Mouse (Mus musculus): Measurements from ENCODE around the gene Cdh13.

Cdh13 gene

DNA sequence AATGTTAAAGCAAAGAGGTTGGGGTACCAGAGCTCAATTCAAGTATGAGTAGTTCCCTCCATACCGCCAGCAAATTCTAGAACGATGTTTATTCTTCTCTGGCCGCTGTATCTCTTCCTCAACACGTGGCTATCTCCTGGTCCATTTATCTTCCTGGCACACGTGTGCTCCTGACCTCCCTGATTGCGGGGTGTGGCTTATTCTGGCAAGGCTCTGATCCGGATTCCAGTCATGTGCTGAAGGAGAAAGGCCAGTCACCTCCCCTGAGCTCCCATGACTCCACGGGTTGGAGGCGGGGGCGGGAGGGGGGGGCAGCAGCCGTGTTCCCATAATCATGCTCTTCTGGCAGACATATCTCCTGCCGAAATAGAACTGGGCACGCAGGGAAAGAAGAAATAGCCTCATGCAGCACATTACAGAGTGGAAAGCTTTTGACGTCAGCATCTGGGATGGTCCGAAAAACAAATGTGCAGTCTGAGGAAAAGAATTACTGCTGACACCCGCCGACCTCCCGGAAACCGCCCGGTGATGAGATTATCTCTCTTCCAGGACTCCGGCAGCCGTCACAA is 417.9 kb downstream of the Cdh13 start:
- DNase-seq = peak; percentile 98

DNA sequence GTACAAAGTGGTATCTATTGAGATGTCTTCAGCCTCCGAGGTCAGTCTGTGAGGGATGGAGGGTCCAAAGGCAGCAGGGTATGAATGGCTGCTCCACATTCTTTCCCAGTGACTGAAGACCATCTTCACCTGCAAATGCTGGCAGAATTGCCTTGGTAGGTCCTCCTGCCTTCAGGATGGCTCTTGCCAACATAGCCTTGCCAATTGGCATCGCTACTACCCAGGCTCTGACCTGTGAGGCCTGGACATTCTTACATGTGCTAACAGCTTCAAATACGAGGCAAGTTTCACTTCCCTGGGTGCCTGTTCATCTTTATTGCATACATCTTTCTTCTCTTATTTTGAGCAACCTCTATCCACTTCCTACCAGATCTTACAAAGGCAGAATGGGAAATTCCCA is 425.8 kb downstream of the Cdh13 start:
- DNase-seq = peak; percentile 91

DNA sequence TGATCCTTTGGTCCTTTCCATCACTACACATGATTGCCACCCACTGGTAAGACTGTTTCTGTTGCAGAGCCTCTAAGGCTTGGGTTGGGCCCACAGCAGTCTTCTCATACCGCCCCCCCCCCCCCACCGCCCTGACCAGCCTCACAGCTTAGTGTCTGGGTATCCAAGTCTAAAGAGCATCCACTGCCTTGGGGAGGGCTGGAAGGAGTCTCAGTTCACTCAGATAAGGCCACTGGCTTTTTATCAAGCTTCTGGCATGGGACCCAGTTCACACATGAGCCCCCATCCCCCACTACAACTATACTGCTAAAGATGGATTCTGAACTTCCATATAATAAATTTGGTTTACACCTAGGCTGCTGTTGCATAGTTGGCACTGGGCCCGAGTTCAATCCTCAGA is 428.1 kb downstream of the Cdh13 start:
- no peak for DNase-seq

DNA sequence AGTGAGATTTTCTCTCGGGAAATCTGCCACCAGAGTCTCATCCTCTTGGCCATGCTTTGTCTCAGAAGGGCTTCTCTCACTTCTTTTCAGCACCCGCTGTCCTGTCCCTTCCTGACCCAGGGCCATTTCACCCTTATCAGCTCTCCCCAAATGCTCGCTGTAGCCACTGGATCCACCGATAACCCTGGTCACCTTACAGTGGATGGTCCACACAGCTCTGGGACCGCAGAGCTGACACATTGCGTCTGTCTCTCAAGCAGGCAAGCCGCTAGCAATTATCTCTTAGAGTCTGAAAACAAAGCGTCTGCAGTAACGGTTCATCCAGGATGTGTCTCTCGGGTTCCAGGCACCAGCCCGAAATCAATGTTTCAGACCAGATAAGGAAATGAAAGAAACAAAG is 429.6 kb downstream of the Cdh13 start:
- DNase-seq = no peak

DNA sequence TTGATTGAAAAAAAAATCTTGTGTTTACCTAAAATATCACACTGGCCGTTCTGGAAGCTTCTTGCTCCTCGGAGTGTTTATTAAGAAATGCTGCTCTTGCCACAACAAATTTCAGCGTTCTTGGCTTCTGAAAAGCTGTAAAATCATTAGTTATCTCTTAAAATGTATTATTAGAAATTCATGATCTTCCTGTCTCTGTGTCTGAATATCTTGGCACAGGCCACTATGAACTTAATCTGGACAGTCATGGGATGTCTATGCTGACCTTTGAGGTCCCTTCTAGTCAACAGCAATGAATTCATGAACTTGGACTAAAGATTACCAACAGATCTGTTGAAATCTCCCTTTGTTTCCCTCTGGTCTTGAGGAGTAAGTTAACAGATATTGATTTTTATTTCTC is 430.1 kb downstream of the Cdh13 start:
- DNase-seq = no peak

DNA sequence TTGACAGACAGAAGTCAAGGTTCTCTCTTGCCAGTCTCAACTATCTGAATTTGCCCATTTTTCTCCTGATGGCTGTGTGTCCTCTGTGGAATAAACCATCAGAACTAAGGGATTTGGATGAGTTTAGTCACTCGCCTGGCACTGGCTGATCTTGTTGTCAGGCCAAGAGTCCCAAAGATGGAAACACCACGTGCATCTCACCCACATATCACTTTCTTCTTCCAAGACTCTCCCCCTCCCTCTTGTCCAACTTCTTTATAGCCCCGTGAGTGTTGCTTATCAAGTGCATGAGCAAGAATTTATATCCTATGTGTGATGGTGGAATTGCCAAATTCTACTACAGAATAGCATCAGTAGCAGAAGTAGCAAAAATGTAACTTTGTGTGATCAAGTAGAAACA is 439.4 kb downstream of the Cdh13 start:
- no peak for DNase-seq

DNA sequence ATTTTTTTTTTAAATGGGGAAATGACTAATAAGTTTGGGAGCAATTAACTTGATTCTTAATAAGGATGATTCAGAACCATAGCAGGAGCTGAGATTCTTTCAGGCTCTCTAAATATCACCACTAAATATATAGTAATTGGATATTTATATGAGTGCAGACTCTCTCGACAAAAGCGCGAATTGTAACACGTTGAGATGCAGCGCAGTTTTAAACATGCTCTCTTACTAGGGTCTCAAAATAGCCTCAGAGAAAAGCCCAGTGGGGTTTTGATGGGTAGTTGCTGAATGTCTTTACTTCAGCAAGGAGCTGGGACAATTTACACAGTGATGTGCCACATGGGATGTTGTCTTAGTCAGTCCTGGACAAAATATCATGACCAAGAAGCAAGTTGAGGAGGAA is 442.1 kb downstream of the Cdh13 start:
- DNase-seq = no peak

GRCm38 (mm10) chr8:118741781-118742180 is 458.2 kb downstream of the Cdh13 start:
- peak; percentile 46 for DNase-seq

GRCm38 (mm10) chr8:118744991-118745390 is 461.5 kb downstream of the Cdh13 start:
- peak; percentile 86 for DNase-seq

DNA sequence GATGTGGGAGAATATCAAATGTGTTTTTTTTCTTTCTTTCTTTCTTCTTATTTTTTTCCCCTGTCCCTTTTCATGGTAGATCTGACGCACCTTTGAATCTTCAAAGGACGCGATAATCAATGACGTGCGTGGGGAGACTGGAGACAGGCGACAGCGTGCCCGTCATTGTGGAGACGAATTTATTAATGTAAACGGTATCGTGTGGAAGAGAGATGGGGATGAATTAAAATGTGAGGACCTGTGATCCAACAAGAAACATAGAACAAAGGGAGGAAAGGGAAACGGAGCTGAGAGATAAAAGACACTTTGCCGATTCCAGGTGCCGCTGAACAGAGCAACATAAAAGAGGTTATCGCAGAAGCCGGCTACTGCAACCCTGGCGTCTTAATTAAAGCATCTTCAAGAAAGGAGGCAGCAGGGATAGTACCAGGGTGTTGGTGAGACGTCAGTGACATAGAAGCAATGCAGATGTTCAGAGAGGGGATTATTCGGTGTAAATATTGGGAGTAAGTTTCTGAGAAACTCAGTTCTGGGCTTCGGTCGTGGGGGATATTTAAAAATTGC is 464.6 kb downstream of the Cdh13 start:
- DNase-seq = peak; percentile 77

GRCm38 (mm10) chr8:118749191-118749590 is 465.7 kb downstream of the Cdh13 start:
- DNase-seq = peak; percentile 76

DNA sequence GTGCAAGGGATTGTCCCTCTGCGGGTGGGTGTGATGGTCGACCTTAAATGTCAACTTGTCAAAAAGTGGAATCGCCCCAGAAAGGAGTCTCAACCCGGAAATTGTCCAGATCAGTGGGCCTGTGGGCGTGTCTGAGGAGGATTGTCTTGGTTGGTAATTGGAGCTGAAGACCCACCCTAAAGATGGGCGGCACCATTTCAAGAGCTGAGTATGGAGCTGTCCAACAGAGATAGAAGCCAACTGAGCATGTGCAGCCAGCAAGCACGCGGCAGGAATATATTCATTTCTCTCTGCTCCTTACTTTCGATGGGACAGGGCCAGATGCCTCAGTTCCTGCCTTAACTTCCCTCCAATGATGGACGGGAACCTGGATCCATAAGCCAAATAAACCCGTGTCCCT is 466.3 kb downstream of the Cdh13 start:
- DNase-seq = peak; percentile 74

DNA sequence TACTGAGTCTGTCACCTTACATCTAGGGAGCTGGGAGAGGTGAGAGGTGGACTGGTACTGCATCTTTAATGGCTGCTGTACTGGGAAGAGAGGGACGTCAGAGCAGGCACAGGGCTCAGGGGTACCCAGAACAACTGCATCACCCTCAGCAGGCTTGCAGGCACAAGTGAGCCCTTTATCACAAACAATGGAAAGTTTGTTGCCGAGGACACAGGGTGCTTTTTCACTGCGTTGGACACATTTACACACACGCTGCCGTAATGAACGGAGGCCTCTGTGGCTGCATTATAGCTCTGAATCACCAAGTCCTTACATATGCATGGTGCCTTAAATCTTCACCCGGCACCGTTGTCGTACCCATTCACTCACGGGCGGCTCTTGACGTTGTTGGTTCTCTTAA is 470.2 kb downstream of the Cdh13 start:
- peak; percentile 59 for DNase-seq

GRCm38 (mm10) chr8:118754119-118754518 is 470.6 kb downstream of the Cdh13 start:
- DNase-seq = no peak

DNA sequence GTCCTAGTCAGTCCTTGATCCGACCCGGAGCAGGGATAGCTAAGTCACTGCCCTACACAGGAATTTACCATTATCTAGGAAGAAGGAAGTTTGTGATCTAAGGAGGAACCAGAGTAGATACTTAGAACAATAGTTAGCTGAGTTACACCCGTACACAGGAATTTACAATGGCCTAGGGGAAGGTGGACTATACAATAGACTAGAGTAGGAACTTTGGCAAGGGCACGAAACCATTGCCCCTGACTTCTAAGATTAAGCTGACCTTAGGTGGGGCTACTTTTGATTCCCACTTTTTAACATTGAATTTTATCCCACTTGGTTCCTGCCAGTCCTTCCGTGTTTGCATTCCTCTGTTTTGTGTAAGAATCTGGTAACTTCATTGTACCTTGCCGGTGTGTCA is 494.0 kb downstream of the Cdh13 start:
- peak; percentile 86 for DNase-seq

GRCm38 (mm10) chr8:118778374-118778773 is 494.8 kb downstream of the Cdh13 start:
- no peak for DNase-seq

GRCm38 (mm10) chr8:118785646-118786045 is 502.1 kb downstream of the Cdh13 start:
- DNase-seq = peak; percentile 84

- DNase-seq = no peak
These were observed 506.1 kb downstream of the Cdh13 start for GRCm38 (mm10) chr8:118789649-118790048.

GRCm38 (mm10) chr8:118794886-118795285 is 511.4 kb downstream of the Cdh13 start:
- no peak for DNase-seq

GRCm38 (mm10) chr8:118796491-118796890 is 513.0 kb downstream of the Cdh13 start:
- DNase-seq = no peak

GRCm38 (mm10) chr8:118797127-118797526 is 513.6 kb downstream of the Cdh13 start:
- no peak for DNase-seq

GRCm38 (mm10) chr8:118803168-118803567 is 519.6 kb downstream of the Cdh13 start:
- no peak for DNase-seq

DNA sequence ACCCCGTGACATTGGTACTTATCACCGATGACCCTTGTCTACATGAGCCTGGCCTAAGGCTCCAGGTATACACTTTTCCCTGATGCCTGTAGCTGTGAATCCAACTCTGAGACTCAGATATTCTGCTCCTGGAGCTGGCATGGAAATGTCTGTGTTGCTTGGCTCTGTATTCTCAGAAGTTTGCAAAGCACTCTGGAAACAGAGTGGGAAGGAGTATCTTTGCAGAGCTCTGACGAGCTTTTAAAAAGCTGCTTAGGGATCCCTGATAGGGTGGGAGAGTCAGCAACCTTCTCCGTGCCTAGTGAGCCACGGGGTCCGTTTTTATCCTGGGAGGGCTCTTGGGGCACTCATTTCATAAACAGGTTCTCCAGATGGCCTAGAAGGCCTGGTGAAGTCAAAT is 526.1 kb downstream of the Cdh13 start:
- no peak for DNase-seq

GRCm38 (mm10) chr8:118815055-118815454 is 531.5 kb downstream of the Cdh13 start:
- DNase-seq = no peak

GRCm38 (mm10) chr8:118826761-118827160 is 543.2 kb downstream of the Cdh13 start:
- DNase-seq = no peak
